21 mouse cellular contexts compared by ENCODE assay signal in the genomic region with DNA sequence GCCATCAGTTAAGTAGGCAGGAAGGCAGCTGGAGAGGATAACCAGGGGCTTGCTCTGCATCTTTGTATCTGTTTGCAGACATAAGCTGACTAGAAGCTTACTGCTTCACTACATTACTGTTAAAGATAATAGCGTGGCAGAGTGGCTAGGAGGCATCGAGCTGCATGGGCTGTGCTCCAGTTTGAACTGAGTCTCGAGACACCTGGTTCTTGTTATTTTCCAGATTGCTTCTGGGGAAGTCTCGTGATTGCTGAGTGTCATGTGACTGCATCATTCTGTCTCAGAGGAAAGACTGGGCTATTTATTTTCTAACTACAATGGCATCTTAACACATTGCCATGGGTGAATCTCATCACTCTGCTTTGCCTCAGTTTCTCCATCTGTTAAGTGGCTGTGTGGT.
DNase-seq lines count a peak whose midpoint lies in the region; ATAC-seq and TF ChIP-seq lines count a peak whose summit lies in the region.
"Had no signal": no experiment of that assay in that cellular context is flagged by ENCODE, and none has a peak within 500 bp of the region (broad histone marks: within the 10 kb centered on the region; RNA-seq: fewer than 3 reads in every experiment).

No protein-coding gene starts in this region.

- no peak for ATAC-seq in heart, embryonic 13.5 days (ENCODE audit: extremely low read depth, insufficient number of reproducible peaks, low FRiP score, low TSS enrichment)
- ATAC-seq in embryonic facial prominence, embryonic 13.5 days (ENCODE audit: insufficient number of reproducible peaks, insufficient read depth, low FRiP score, low TSS enrichment, low read depth), result no peak
- peak; percentile 70; the same call in 1 of the 2 replicates for ATAC-seq in limb, embryonic 14.5 days (ENCODE audit: low FRiP score, low read depth)
- no peak for ATAC-seq in megakaryocyte-erythroid progenitor cell, adult 5-6 weeks (replicated peaks; ENCODE audit: low FRiP score, low TSS enrichment, poor library complexity, severe bottlenecking)
- no peak for ATAC-seq in kidney, embryonic 16.5 days (ENCODE audit: low FRiP score, low TSS enrichment)
- ATAC-seq: intestine, postnatal 0 days had no signal

- no peak for TF ChIP-seq POLR2A in limb, embryonic 14.5 days (IDR thresholded peaks at IDR 0.05; ENCODE audit: borderline replicate concordance, extremely low read depth, insufficient read depth, insufficient read length)

- 0 out of 2 replicates have a peak overlapping the region, but pooled peaks have one; percentile 6 for H3K9ac ChIP-seq in heart, embryonic 13.5 days
- H3K9ac ChIP-seq in embryonic facial prominence, embryonic 13.5 days, result no peak overlapping the region
- H3K9ac ChIP-seq in limb, embryonic 14.5 days (ENCODE audit: low read depth, low read length, severe bottlenecking), result no peak overlapping the region
- H3K9ac ChIP-seq in kidney, embryonic 16.5 days (replicated peaks; ENCODE audit: low read length), result no peak overlapping the region
- H3K9ac ChIP-seq: hindbrain, embryonic 12.5 days; stomach, embryonic 15.5 days had no signal

- DNase-seq in heart, adult 11 months, result no peak
- DNase-seq in MN1 (ENCODE audit: low spot score), result peak; percentile 69
- DNase-seq in limb, embryonic 14.5 days (ENCODE audit: low spot score), result no peak
- DNase-seq in cerebellum, postnatal 4 days (ENCODE audit: low spot score in 2 of 2), result no peak
- DNase-seq: adrenal gland, adult 2 months; cerebellum, adult 18-20 months; gastrocnemius, postnatal 36 days; kidney, postnatal 25 days; layer of hippocampus, postnatal 36 days; liver; lung, postnatal 10 days; thymus, postnatal 25 days had no signal

- H3K36me3 ChIP-seq in heart, embryonic 13.5 days, result no peaks in the 10 kb centered on the region
- no peaks in the 10 kb centered on the region for H3K36me3 ChIP-seq in embryonic facial prominence, embryonic 13.5 days
- H3K36me3 ChIP-seq in limb, embryonic 14.5 days (ENCODE audit: control insufficient read depth, insufficient read depth, low read length), result no peaks in the 10 kb centered on the region
- H3K36me3 ChIP-seq in kidney, embryonic 16.5 days (ENCODE audit: insufficient read depth, low read length), result no peaks in the 10 kb centered on the region
- H3K36me3 ChIP-seq: forebrain, embryonic 10.5 days; hindbrain, embryonic 12.5 days; stomach, embryonic 15.5 days had no signal

- peaks cover 20% of the 10 kb centered on the region for H3K4me1 ChIP-seq in heart, embryonic 13.5 days
- H3K4me1 ChIP-seq in embryonic facial prominence, embryonic 13.5 days, result peaks cover 38% of the 10 kb centered on the region
- H3K4me1 ChIP-seq in limb, embryonic 14.5 days (ENCODE audit: control insufficient read depth, insufficient read depth, low read length), result peaks cover 8% of the 10 kb centered on the region
- no peaks in the 10 kb centered on the region for H3K4me1 ChIP-seq in kidney, embryonic 16.5 days (ENCODE audit: insufficient read depth, low read length)
- H3K4me1 ChIP-seq: hindbrain, embryonic 12.5 days had no signal

- H3K4me3 ChIP-seq in heart, embryonic 13.5 days, result no peak overlapping the region
- no peak overlapping the region for H3K4me3 ChIP-seq in embryonic facial prominence, embryonic 13.5 days
- no peak overlapping the region for H3K4me3 ChIP-seq in limb, embryonic 14.5 days (replicated peaks; ENCODE audit: low read length)
- H3K4me3 ChIP-seq in kidney, embryonic 16.5 days (ENCODE audit: low read length), result no peak overlapping the region
- H3K4me3 ChIP-seq: forebrain, embryonic 10.5 days; hindbrain, embryonic 12.5 days; stomach, embryonic 15.5 days had no signal

- H3K27me3 ChIP-seq in heart, embryonic 13.5 days (replicated peaks), result no peaks in the 10 kb centered on the region
- no peaks in the 10 kb centered on the region for H3K27me3 ChIP-seq in embryonic facial prominence, embryonic 13.5 days
- H3K27me3 ChIP-seq in limb, embryonic 14.5 days (ENCODE audit: control insufficient read depth, insufficient read depth, low read length), result no peaks in the 10 kb centered on the region
- no peaks in the 10 kb centered on the region for H3K27me3 ChIP-seq in kidney, embryonic 16.5 days (ENCODE audit: insufficient read depth, low read length)
- H3K27me3 ChIP-seq: hindbrain, embryonic 12.5 days; stomach, embryonic 15.5 days had no signal

- H3K4me2 ChIP-seq in heart, embryonic 13.5 days, result no peak overlapping the region
- H3K4me2 ChIP-seq in embryonic facial prominence, embryonic 13.5 days, result no peak overlapping the region
- H3K4me2 ChIP-seq in limb, embryonic 14.5 days (replicated peaks; ENCODE audit: low read depth, low read length, severe bottlenecking), result no peak overlapping the region
- no peak overlapping the region for H3K4me2 ChIP-seq in kidney, embryonic 16.5 days (replicated peaks; ENCODE audit: low read depth, low read length)
- H3K4me2 ChIP-seq: hindbrain, embryonic 12.5 days; midbrain, embryonic 11.5 days; stomach, embryonic 15.5 days had no signal

- WGBS in heart, embryonic 13.5 days, result 9% methylated on average over 4 of the region's 4 CpGs
- WGBS in embryonic facial prominence, embryonic 13.5 days, result 10% methylated on average over 4 of the region's 4 CpGs
- WGBS in limb, embryonic 14.5 days, result 15% methylated on average over 4 of the region's 4 CpGs
- 42% methylated on average over 4 of the region's 4 CpGs for WGBS in kidney, embryonic 16.5 days

- H3K9me3 ChIP-seq in heart, embryonic 13.5 days, result no peaks in the 10 kb centered on the region
- no peaks in the 10 kb centered on the region for H3K9me3 ChIP-seq in embryonic facial prominence, embryonic 13.5 days
- H3K9me3 ChIP-seq in limb, embryonic 14.5 days (ENCODE audit: control insufficient read depth, low read length), result no peaks in the 10 kb centered on the region
- H3K9me3 ChIP-seq in kidney, embryonic 16.5 days (ENCODE audit: low read length), result no peaks in the 10 kb centered on the region
- H3K9me3 ChIP-seq: forebrain, embryonic 10.5 days; hindbrain, embryonic 12.5 days; stomach, embryonic 15.5 days had no signal

- 0 out of 2 replicates have a peak overlapping the region, but pooled peaks have one; percentile 25 for H3K27ac ChIP-seq in heart, embryonic 13.5 days (replicated peaks)
- peak overlapping the region; percentile 73 for H3K27ac ChIP-seq in embryonic facial prominence, embryonic 13.5 days
- H3K27ac ChIP-seq in limb, embryonic 14.5 days (replicated peaks; ENCODE audit: low read depth, low read length), result no peak overlapping the region
- H3K27ac ChIP-seq in kidney, embryonic 16.5 days (ENCODE audit: low read length), result no peak overlapping the region
- H3K27ac ChIP-seq: forebrain, embryonic 10.5 days; hindbrain, embryonic 12.5 days; stomach, embryonic 15.5 days had no signal

Comparison
In these comparisons a context has a peak if more than half of its experiments do, and no peak if none do; other contexts are left out.
1. H3K27ac ChIP-seq: peak in heart, embryonic 13.5 days (single experiment) and embryonic facial prominence, embryonic 13.5 days (single experiment); none in limb, embryonic 14.5 days (single experiment) and kidney, embryonic 16.5 days (single experiment).